Mouse (Mus musculus) heart, embryonic 14.5 days (tissue): Measurements from ENCODE around the gene Fmnl1. TPM values are rescaled to one million over a fixed set of nuclear protein-coding genes. Genes with fewer than 3 reads are reported as not detected.

Source experiments
- ATAC-seq: fragments of 200-750 bp; cut with Nextera tagmentation; 2 replicates; pipeline ENCODE4 v1.8.0; 2017; ENCODE audit warnings: low read depth, moderate TSS enrichment; ENCODE audit not compliant: insufficient number of reproducible peaks, insufficient read depth, low FRiP score
- H3K27ac ChIP-seq, 2 experiments: fragments of 200-500 bp in 1 of 2; fragments of 300-500 bp in 1 of 2; sonication (generic) in 1 of 2; replicated peaks in 1 of 2; 2 replicates each; pipeline ENCODE4 v1.5.1; 2012 to 2014; ENCODE audit warnings: low read depth in 2 of 2, low read length in 2 of 2, control low read depth in 1 of 2, mild to moderate bottlenecking in 1 of 2, mixed read lengths in 1 of 2; ENCODE audit not compliant: control insufficient read depth in 1 of 2, insufficient read depth in 1 of 2
- H3K27me3 ChIP-seq: fragments of 300-500 bp; sonication (generic); 2 replicates; pipeline ENCODE4 v1.6.1; 2014; ENCODE audit warnings: mild to moderate bottlenecking, low read length, control low read depth; ENCODE audit not compliant: control insufficient read depth, insufficient read depth
- H3K36me3 ChIP-seq: fragments of 300-500 bp; sonication (generic); 2 replicates; pipeline ENCODE4 v1.6.1; 2014; ENCODE audit warnings: mild to moderate bottlenecking, control low read depth, low read length, mixed read lengths; ENCODE audit not compliant: control insufficient read depth, insufficient read depth
- H3K4me1 ChIP-seq, 2 experiments: fragments of 200-500 bp in 1 of 2; fragments of 300-500 bp in 1 of 2; sonication (generic) in 1 of 2; 2 replicates each; pipeline ENCODE4 v1.6.1; 2012 to 2014; ENCODE audit warnings: low read length in 2 of 2, control low read depth in 1 of 2, mixed read lengths in 1 of 2; ENCODE audit not compliant: control insufficient read depth in 2 of 2, insufficient read depth in 2 of 2
- H3K4me2 ChIP-seq: fragments of 300-500 bp; sonication (generic); 2 replicates; pipeline ENCODE4 v1.6.1; 2014; ENCODE audit warnings: mild to moderate bottlenecking, low read length
- H3K4me3 ChIP-seq, 2 experiments: fragments of 200-500 bp in 1 of 2; fragments of 300-500 bp in 1 of 2; sonication (generic) in 1 of 2; 2 replicates each; pipeline ENCODE4 v1.5.1; 2012 to 2014; ENCODE audit warnings: low read length in 2 of 2, mild to moderate bottlenecking in 2 of 2, control low read depth in 1 of 2, low read depth in 1 of 2, moderate library complexity in 1 of 2; ENCODE audit not compliant: control insufficient read depth in 1 of 2, insufficient read depth in 1 of 2
- H3K9ac ChIP-seq: fragments of 300-500 bp; sonication (generic); 2 replicates; pipeline ENCODE4 v1.6.1; 2014; ENCODE audit warnings: mild to moderate bottlenecking, low read length
- H3K9me3 ChIP-seq: fragments of 300-500 bp; sonication (generic); 2 replicates; pipeline ENCODE4 v1.6.1; 2016; ENCODE audit warnings: low read length, control low read depth; ENCODE audit not compliant: control insufficient read depth
- WGBS: fragments of 180-500 bp; shearing (Covaris S2); extraction: QIAGEN DNeasy Blood & Tissue Kit; methylation state at CpG from one replicate; pipeline ENCODE4 v1.1.7; 2014; 5-methylcytosine and 5-hydroxymethylcytosine counted together
- polyA plus RNA-seq: library from polyadenylated mRNA; unstranded; fragments of >200 nt; fragmentation: Nextera tagmentation; extraction: Ambion mirVana; gene quantifications from 2 replicates; pipeline ENCODE4 v1.2.1, GENCODE M21; 2014

Fmnl1 gene
- polyA plus RNA-seq, result 2.3 and 2.9 TPM in 2 replicates

GRCm38 (mm10) chr11:103170494-103171285 lies at the start of gene Fmnl1:
TSS of gene Fmnl1 (plus strand) at chr11:103171107.
- Histone ChIP-seq H3K27me3 (peaks cover 22% of the 10 kb centered on the region), H3K4me1 (peaks cover 13 to 30% of the 10 kb centered on the region in 2 experiments), H3K9me3 (0 out of 2 replicates have a peak, but pooled peaks cover 2% of the 10 kb centered on the region), H3K36me3 (no peaks in the 10 kb centered on the region), H3K4me2 (peak within 1 kb of the TSS; percentile 73), H3K9ac (peak within 1 kb of the TSS; percentile 70), H3K27ac (0 out of 4 replicates have a peak within 1 kb of the TSS, but pooled peaks of 1 of the 2 experiments have one; percentile 3), H3K4me3 (peak within 1 kb of the TSS; percentile 52 to 54)
- 3% methylated on average over 59 of the region's 84 CpGs for WGBS
- no peak for ATAC-seq

- Histone ChIP-seq H3K9me3 (no peaks in the 10 kb centered on the region), H3K4me2 (peak within 1 kb of the TSS; percentile 84), H3K9ac (peak within 1 kb of the TSS; percentile 100), H3K27ac (peak within 1 kb of the TSS; percentile 96 to 100), H3K4me3 (peak within 1 kb of the TSS; percentile 85 to 98), H3K36me3 (no peaks in the 10 kb centered on the region), H3K27me3 (no peaks in the 10 kb centered on the region), H3K4me1 (peaks cover 10 to 32% of the 10 kb centered on the region in 2 experiments)
- peak; percentile 70 for ATAC-seq
- under 1% methylated on average over 35 of the region's 39 CpGs for WGBS
Observed at GRCm38 (mm10) chr11:103131701-103132575, 39.0 kb upstream of the Fmnl1 start, which contains the start of gene Hexim2. TSS of gene Hexim2 (plus strand) at chr11:103132429.

DNA sequence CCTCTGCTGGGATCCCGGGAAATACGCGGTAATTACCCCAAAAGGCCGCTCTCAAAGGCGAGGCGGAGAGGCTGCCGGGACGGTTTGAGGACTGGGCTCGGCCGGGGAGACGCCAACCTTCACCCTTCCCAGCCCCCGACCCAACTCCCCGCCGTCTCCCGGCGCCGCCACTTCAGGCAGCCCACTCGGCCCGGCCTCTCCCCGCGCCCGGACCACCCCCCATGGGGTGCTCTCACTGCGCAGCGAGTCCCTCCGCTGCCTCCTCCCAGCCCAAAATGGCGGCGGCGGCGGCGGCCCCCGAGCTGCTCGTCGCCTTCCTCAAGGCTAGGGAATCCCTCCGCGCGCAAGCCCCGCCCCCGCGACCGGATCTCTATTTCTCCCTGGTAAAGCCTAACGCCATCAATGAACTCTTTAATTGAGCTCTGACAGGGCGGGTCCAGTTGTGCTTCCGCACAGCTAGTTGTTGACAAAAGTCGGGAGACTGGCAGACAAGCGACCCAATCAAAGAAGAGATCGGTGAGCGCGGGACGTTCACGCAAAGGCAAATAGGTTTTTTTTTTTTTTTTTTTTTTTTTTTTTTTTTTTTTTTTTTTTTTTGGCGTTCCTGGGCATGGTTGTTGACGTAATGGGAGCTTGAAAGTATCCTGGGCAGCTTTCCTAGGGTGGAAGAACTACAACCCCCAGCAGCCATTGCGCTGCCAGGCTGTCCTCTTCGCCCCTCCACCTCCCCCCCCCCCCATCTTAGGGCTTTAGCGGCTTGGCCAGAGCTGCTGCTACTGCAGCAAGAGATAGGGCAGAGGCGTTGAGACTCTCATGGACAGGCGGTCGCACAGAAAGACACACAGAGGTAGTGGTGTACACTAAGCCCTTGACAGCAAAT lies 38.1 kb upstream of the Fmnl1 start:
- under 1% methylated on average over 57 of the region's 58 CpGs for WGBS
- peak overlapping the region; percentile 96 to 100 for H3K27ac ChIP-seq
- no peaks in the 10 kb centered on the region for H3K27me3 ChIP-seq
- peak overlapping the region; percentile 85 to 98 for H3K4me3 ChIP-seq
- no peaks in the 10 kb centered on the region for H3K9me3 ChIP-seq
- H3K36me3 ChIP-seq, result no peaks in the 10 kb centered on the region
- peak overlapping the region; percentile 100 for H3K9ac ChIP-seq
- H3K4me2 ChIP-seq, result peak overlapping the region; percentile 84
- ATAC-seq, result peak; percentile 87
- peaks cover 10 to 32% of the 10 kb centered on the region in 2 experiments for H3K4me1 ChIP-seq

DNA sequence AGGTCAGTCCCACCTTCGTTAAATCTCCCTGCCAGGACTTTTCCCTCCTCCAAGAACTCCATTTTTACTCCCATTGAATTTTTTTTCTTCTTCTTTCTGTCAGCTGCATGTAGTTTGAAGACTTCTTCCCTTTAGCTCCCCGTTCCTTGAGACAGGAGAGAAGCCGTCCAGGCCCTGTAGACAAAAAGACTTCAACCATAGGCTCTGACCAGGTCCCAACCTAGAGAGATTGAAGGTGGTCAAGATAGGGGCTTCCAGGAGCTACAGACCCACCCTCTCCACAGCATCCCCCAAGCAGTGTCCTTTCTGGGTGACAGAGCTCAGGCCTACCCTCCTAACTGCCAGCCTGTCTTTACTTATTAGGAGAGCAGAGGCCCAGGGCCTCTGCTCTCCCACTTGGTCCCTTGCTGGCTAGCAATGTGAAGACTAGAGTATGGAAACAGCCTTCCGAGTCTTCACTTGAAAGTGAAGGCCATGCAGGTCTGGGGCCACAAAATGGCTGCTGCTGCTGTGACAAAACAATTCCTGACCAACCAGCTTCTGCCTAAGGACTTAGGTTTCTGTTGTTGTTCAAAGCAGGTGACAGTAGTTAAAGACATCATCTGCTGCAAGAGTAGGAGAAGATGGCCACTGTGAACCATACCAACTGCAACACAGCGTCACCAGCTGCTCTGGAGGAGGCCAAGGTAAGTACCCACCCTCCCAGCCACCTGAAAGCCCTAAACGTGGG lies 37.3 kb upstream of the Fmnl1 start:
- Histone ChIP-seq H3K27me3 (no peaks in the 10 kb centered on the region), H3K27ac (peak overlapping the region; percentile 87), H3K36me3 (no peaks in the 10 kb centered on the region), H3K9ac (peak overlapping the region; percentile 77), H3K4me2 (peak overlapping the region; percentile 65), H3K9me3 (no peaks in the 10 kb centered on the region), H3K4me3 (peak overlapping the region; percentile 30 to 43), H3K4me1 (peaks cover 10 to 32% of the 10 kb centered on the region in 2 experiments)
- 51% methylated on average over 6 of the region's 6 CpGs for WGBS
- ATAC-seq, result no peak

GRCm38 (mm10) chr11:103134221-103134620 lies 36.7 kb upstream of the Fmnl1 start:
- WGBS, result 80% methylated on average over 3 of the region's 3 CpGs
- Histone ChIP-seq H3K4me3 (no peak overlapping the region), H3K27ac (peak overlapping the region; percentile 10 to 87; a peak in 1 of 4 replicates), H3K27me3 (no peaks in the 10 kb centered on the region), H3K4me2 (no peak overlapping the region; the same call in 1 of the 2 replicates), H3K4me1 (peaks cover 10 to 32% of the 10 kb centered on the region in 2 experiments), H3K9ac (no peak overlapping the region; the same call in 1 of the 2 replicates), H3K36me3 (peaks cover 6% of the 10 kb centered on the region), H3K9me3 (no peaks in the 10 kb centered on the region)
- no peak for ATAC-seq

DNA sequence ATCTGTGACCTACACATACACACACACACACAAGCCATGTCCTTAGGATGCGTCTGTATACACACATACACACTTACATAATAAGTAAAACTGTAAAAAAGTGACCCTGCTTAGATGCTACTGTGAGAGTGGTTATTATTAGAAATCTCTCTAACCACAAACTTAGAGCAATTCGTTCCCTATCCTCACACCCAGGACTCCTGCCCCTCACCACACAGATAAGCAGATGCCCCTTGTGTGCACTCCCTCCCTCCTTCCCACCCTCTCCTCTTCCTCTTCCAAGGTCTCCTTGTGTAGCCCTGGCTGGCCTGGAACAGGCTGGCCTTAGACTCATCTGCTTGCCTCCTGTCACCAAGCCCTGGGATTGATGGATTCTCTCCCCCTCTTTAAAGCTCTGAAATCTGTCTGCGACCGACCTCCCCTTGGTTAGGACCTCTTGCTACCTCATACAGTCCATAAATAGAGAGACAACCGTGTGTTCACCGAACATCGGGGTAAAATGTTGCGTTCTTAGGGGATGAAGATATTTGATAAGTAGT lies 34.8 kb upstream of the Fmnl1 start:
- ATAC-seq, result no peak
- Histone ChIP-seq H3K9ac (no peak overlapping the region), H3K4me3 (no peak overlapping the region)

More for the DNA sequence above, 34.8 kb upstream of the Fmnl1 start:
- peaks cover 18 to 30% of the 10 kb centered on the region in 2 experiments for H3K4me1 ChIP-seq
- peaks cover 14% of the 10 kb centered on the region for H3K36me3 ChIP-seq
- no peak overlapping the region for H3K27ac ChIP-seq
- H3K9me3 ChIP-seq, result no peaks in the 10 kb centered on the region
- WGBS, result 65% methylated on average over 8 of the region's 8 CpGs
- H3K27me3 ChIP-seq, result no peaks in the 10 kb centered on the region
- no peak overlapping the region for H3K4me2 ChIP-seq
